Mouse (Mus musculus) hindbrain, postnatal 0 days (tissue): ENCODE results near the gene Bbc3. TPM values are rescaled to one million over a fixed set of nuclear protein-coding genes. Genes with fewer than 3 reads are reported as not detected.
"Not testable (repeated sequence)": the region's sequence is repeated elsewhere in the genome, so short reads cannot be mapped to it uniquely, and the experiment has no call there.

Source experiments
- ATAC-seq: fragments of 200-750 bp; cut with Nextera tagmentation; 2 replicates; pipeline ENCODE4 v1.8.0; 2017; ENCODE audit warnings: mild to moderate bottlenecking, moderate TSS enrichment, moderate library complexity
- DNase-seq: peaks from one replicate; pipeline ENCODE4 v3.0.0-alpha.2; 2015; ENCODE audit warnings: low spot score
- H3K27ac ChIP-seq: fragments of 300-500 bp; sonication (generic); 2 replicates; pipeline ENCODE4 v1.5.1; 2014; ENCODE audit warnings: mild to moderate bottlenecking
- H3K27me3 ChIP-seq: fragments of 300-500 bp; sonication (generic); 2 replicates; pipeline ENCODE4 v1.6.1; 2014; ENCODE audit warnings: low read length, mixed read lengths; ENCODE audit not compliant: insufficient read depth
- H3K36me3 ChIP-seq: fragments of 300-500 bp; sonication (generic); 2 replicates; pipeline ENCODE4 v1.6.1; 2014; ENCODE audit warnings: low read length, mixed read lengths; ENCODE audit not compliant: insufficient read depth
- H3K4me1 ChIP-seq: fragments of 300-500 bp; sonication (generic); 2 replicates; pipeline ENCODE4 v1.6.1; 2014; ENCODE audit warnings: antibody characterized with exemption, low read length, mixed read lengths; ENCODE audit not compliant: insufficient read depth
- H3K4me2 ChIP-seq: fragments of 300-500 bp; sonication (generic); 2 replicates; pipeline ENCODE4 v1.6.1; 2014; ENCODE audit warnings: low read depth, mild to moderate bottlenecking, low read length, moderate library complexity, mixed read lengths
- H3K4me3 ChIP-seq: fragments of 300-500 bp; sonication (generic); 2 replicates; pipeline ENCODE4 v1.5.1; 2014; ENCODE audit warnings: low read length
- H3K9ac ChIP-seq: fragments of 300-500 bp; sonication (generic); replicated peaks from 2 replicates; pipeline ENCODE4 v1.6.1; 2014; ENCODE audit warnings: mild to moderate bottlenecking, low read length, moderate library complexity, mixed read lengths
- H3K9me3 ChIP-seq: fragments of 300-500 bp; sonication (generic); 2 replicates; pipeline ENCODE4 v1.6.1; 2016; ENCODE audit warnings: low read length, mixed read lengths
- CTCF ChIP-seq: IDR thresholded peaks from 2 replicates; pipeline ENCODE4 v1.5.1; 2016; ENCODE audit warnings: antibody characterized with exemption, control low read depth, low read depth
- WGBS: fragments of 180-500 bp; shearing (Covaris S2); extraction: QIAGEN DNeasy Blood & Tissue Kit; methylation state at CpG from one replicate; pipeline ENCODE4 v1.1.7; 2014; 5-methylcytosine and 5-hydroxymethylcytosine counted together
- polyA plus RNA-seq: library from polyadenylated mRNA; unstranded; fragments of >200 nt; fragmentation: Nextera tagmentation; extraction: Ambion mirVana; gene quantifications from 2 replicates; pipeline ENCODE4 v1.2.1, GENCODE M21; 2015
- total RNA-seq: library from RNA; depleted of rRNA; stranded (reverse); fragments of >200 nt; gene quantifications from 2 replicates; pipeline ENCODE4 v1.2.3, GENCODE M21; 2014; rRNA removed

Bbc3 gene
- total RNA-seq (51.0 and 55.8 TPM in 2 replicates), polyA plus RNA-seq (32.2 and 33.3 TPM in 2 replicates)

GRCm38 (mm10) chr7:16308093-16308492 lies at the start of gene Bbc3:
Gene Bbc3 (plus strand): TSS chr7:16308393.
- not testable (repeated sequence) for H3K27me3 ChIP-seq, DNase-seq, H3K36me3 ChIP-seq, H3K4me1 ChIP-seq, ATAC-seq, H3K9me3 ChIP-seq
- H3K9ac ChIP-seq, result peak within 1 kb of the TSS; percentile 57
- peak within 1 kb of the TSS; percentile 92 for H3K4me2 ChIP-seq
- WGBS, result 57% methylated on average over 1 of the region's 1 CpGs
- H3K27ac ChIP-seq, result peak within 1 kb of the TSS; percentile 65
- H3K4me3 ChIP-seq, result peak within 1 kb of the TSS; percentile 60

GRCm38 (mm10) chr7:16259110-16259590 lies 49.0 kb upstream of the Bbc3 start, which contains the start of gene C5ar1:
Gene C5ar1 (minus strand): TSS chr7:16259540.
- Histone ChIP-seq H3K27ac (no peak within 1 kb of the TSS), H3K36me3 (no peaks in the 10 kb centered on the region), H3K4me2 (no peak within 1 kb of the TSS), H3K27me3 (no peaks in the 10 kb centered on the region), H3K9ac (no peak within 1 kb of the TSS), H3K4me1 (no peaks in the 10 kb centered on the region), H3K4me3 (no peak within 1 kb of the TSS), H3K9me3 (no peaks in the 10 kb centered on the region)
- DNase-seq, result no peak
- 83% methylated on average over 5 of the region's 5 CpGs for WGBS
- TF ChIP-seq CTCF, result no peak
- ATAC-seq, result no peak

GRCm38 (mm10) chr7:16261097-16261496 lies 47.1 kb upstream of the Bbc3 start:
- H3K4me2 ChIP-seq, result no peak overlapping the region
- H3K27me3 ChIP-seq, result no peaks in the 10 kb centered on the region
- no peaks in the 10 kb centered on the region for H3K9me3 ChIP-seq
- ATAC-seq, result no peak
- H3K4me3 ChIP-seq, result no peak overlapping the region
- H3K9ac ChIP-seq, result no peak overlapping the region
- H3K36me3 ChIP-seq, result no peaks in the 10 kb centered on the region
- 84% methylated on average over 1 of the region's 1 CpGs for WGBS
- no peak overlapping the region for H3K27ac ChIP-seq
- no peak for DNase-seq
- TF ChIP-seq CTCF, result no peak
- no peaks in the 10 kb centered on the region for H3K4me1 ChIP-seq

GRCm38 (mm10) chr7:16263015-16263787 lies 45.0 kb upstream of the Bbc3 start:
- Histone ChIP-seq H3K27me3 (no peaks in the 10 kb centered on the region), H3K4me3 (no peak overlapping the region), H3K4me2 (no peak overlapping the region), H3K9ac (no peak overlapping the region), H3K27ac (no peak overlapping the region), H3K36me3 (no peaks in the 10 kb centered on the region), H3K9me3 (no peaks in the 10 kb centered on the region), H3K4me1 (no peaks in the 10 kb centered on the region)
- DNase-seq (peak; percentile 86), ATAC-seq (peak; percentile 52; the same call in 1 of the 2 replicates)
- TF ChIP-seq CTCF, result peak; percentile 81
- WGBS, result 31% methylated on average over 8 of the region's 8 CpGs

GRCm38 (mm10) chr7:16263843-16264242 lies 44.4 kb upstream of the Bbc3 start:
- Histone ChIP-seq H3K9ac (no peak overlapping the region), H3K36me3 (no peaks in the 10 kb centered on the region), H3K4me1 (no peaks in the 10 kb centered on the region), H3K27ac (no peak overlapping the region), H3K4me2 (no peak overlapping the region), H3K27me3 (no peaks in the 10 kb centered on the region), H3K4me3 (no peak overlapping the region), H3K9me3 (no peaks in the 10 kb centered on the region)
- DNase-seq (no peak), ATAC-seq (no peak)
- 83% methylated on average over 5 of the region's 5 CpGs for WGBS
- TF ChIP-seq CTCF, result no peak

GRCm38 (mm10) chr7:16265856-16266255 lies 42.3 kb upstream of the Bbc3 start:
- no peak for DNase-seq
- 87% methylated on average over 11 of the region's 11 CpGs for WGBS
- no peak overlapping the region for H3K4me3 ChIP-seq

GRCm38 (mm10) chr7:16266593-16266992 lies 41.6 kb upstream of the Bbc3 start:
- H3K4me2 ChIP-seq, H3K4me1 ChIP-seq, H3K9ac ChIP-seq, H3K27ac ChIP-seq, DNase-seq, H3K9me3 ChIP-seq, H3K4me3 ChIP-seq, ATAC-seq, H3K27me3 ChIP-seq, H3K36me3 ChIP-seq: not testable (repeated sequence)
- 87% methylated on average over 7 of the region's 7 CpGs for WGBS

More at GRCm38 (mm10) chr7:16265856-16266255, 42.3 kb upstream of the Bbc3 start:
- no peak overlapping the region for H3K27ac ChIP-seq
- no peak overlapping the region for H3K4me2 ChIP-seq
- H3K9ac ChIP-seq, result no peak overlapping the region
- ATAC-seq, result no peak
- H3K27me3 ChIP-seq, result no peaks in the 10 kb centered on the region
- no peaks in the 10 kb centered on the region for H3K36me3 ChIP-seq
- no peak for TF ChIP-seq CTCF
- H3K4me1 ChIP-seq, result peaks cover 1% of the 10 kb centered on the region; the same call in 1 of the 2 replicates
- no peaks in the 10 kb centered on the region for H3K9me3 ChIP-seq
